Comparison of ENCODE assay signal across 8 mouse cellular contexts in genomic region chr8:9051699-9052098, GRCm38 (mm10).
A peak's percentile ranks its signal among the peaks of the same experiment; 100 is the strongest.
DNase-seq lines count a peak whose midpoint lies in the region; ATAC-seq lines count a peak whose summit lies in the region.

No protein-coding gene starts in this region.

- DNase-seq in kidney, postnatal 14 days, result peak; percentile 56
- no peak for DNase-seq in kidney, adult 11 months
- DNase-seq in heart, adult 8-10 months (ENCODE audit: low spot score), result peak; percentile 53
- peak; percentile 31 for DNase-seq in layer of hippocampus, adult 9-11 months
- DNase-seq in ovary, postnatal 14 days (ENCODE audit: low spot score), result peak; percentile 44
- no peak for DNase-seq in thymus, postnatal 10 days (ENCODE audit: low spot score in 2 of 2)

- no peak for ATAC-seq in megakaryocyte-erythroid progenitor cell, adult 5-6 weeks (replicated peaks; ENCODE audit: low FRiP score, low TSS enrichment, poor library complexity, severe bottlenecking)
- ATAC-seq in CD4-positive, CD25-positive, alpha-beta regulatory T cell, adult 4 months, result no peak

Comparison
In these comparisons a context has a peak if more than half of its experiments do, and no peak if none do; other contexts are left out.
1. DNase-seq: peak in kidney, postnatal 14 days (single experiment), heart, adult 8-10 months (single experiment), layer of hippocampus, adult 9-11 months (single experiment) and ovary, postnatal 14 days (single experiment); none in kidney, adult 11 months (single experiment) and thymus, postnatal 10 days (0 of 2).